Mouse (Mus musculus): Measurements from ENCODE around the gene Treml2. TPM values are rescaled to one million over a fixed set of nuclear protein-coding genes. Genes with fewer than 3 reads are reported as not detected.
"Not testable (repeated sequence)": the region's sequence is repeated elsewhere in the genome, so short reads cannot be mapped to it uniquely, and the experiment has no call there.

Treml2 gene
- polyA plus RNA-seq, 1 experiment from 2014 or later: 0.29 TPM

- ATAC-seq (replicated peaks; ENCODE audit: low FRiP score): no peak
- Histone ChIP-seq H3K4me1 (no peaks in the 10 kb centered on the region), H3K27me3 (no peaks in the 10 kb centered on the region), H3K9me3 (replicated peaks) (no peaks in the 10 kb centered on the region), H3K27ac (no peak overlapping the region), H3K9ac (no peak overlapping the region), H3K4me2 (no peak overlapping the region), H3K36me3 (no peaks in the 10 kb centered on the region), H3K4me3 (replicated peaks) (no peak overlapping the region)
- 83% methylated on average over 2 of the region's 2 CpGs for WGBS
These were observed 33.2 kb downstream of the Treml2 start for GRCm38 (mm10) chr17:48332524-48332923.

GRCm38 (mm10) chr17:48334186-48334585 lies 34.9 kb downstream of the Treml2 start:
- Histone ChIP-seq H3K4me1 (no peaks in the 10 kb centered on the region), H3K36me3 (no peaks in the 10 kb centered on the region), H3K9ac (no peak overlapping the region), H3K27me3 (no peaks in the 10 kb centered on the region), H3K9me3 (replicated peaks) (no peaks in the 10 kb centered on the region), H3K4me3 (replicated peaks) (no peak overlapping the region), H3K4me2 (no peak overlapping the region), H3K27ac (no peak overlapping the region)
- no peak for ATAC-seq (replicated peaks; ENCODE audit: low FRiP score)
- 94% methylated on average over 4 of the region's 4 CpGs for WGBS

- Histone ChIP-seq H3K4me3 (replicated peaks) (no peak overlapping the region), H3K9me3 (replicated peaks) (no peaks in the 10 kb centered on the region), H3K4me1 (no peaks in the 10 kb centered on the region), H3K4me2 (no peak overlapping the region), H3K27ac (no peak overlapping the region), H3K27me3 (no peaks in the 10 kb centered on the region), H3K36me3 (no peaks in the 10 kb centered on the region), H3K9ac (no peak overlapping the region)
- 7% methylated on average over 6 of the region's 6 CpGs for WGBS
- no peak for ATAC-seq (replicated peaks; ENCODE audit: low FRiP score)
These were observed 37.6 kb downstream of the Treml2 start for GRCm38 (mm10) chr17:48336857-48337256.

GRCm38 (mm10) chr17:48340267-48340666 lies 41.0 kb downstream of the Treml2 start:
- Histone ChIP-seq H3K9ac (no peak overlapping the region), H3K4me2 (no peak overlapping the region), H3K4me1 (no peaks in the 10 kb centered on the region), H3K9me3 (replicated peaks) (no peaks in the 10 kb centered on the region), H3K36me3 (no peaks in the 10 kb centered on the region), H3K4me3 (replicated peaks) (no peak overlapping the region), H3K27ac (no peak overlapping the region), H3K27me3 (no peaks in the 10 kb centered on the region)
- WGBS: 84% methylated on average over 1 of the region's 1 CpGs
- ATAC-seq (replicated peaks; ENCODE audit: low FRiP score): no peak

GRCm38 (mm10) chr17:48341947-48342346 lies 42.6 kb downstream of the Treml2 start:
- Histone ChIP-seq H3K4me1 (no peaks in the 10 kb centered on the region), H3K4me3 (replicated peaks) (no peak overlapping the region), H3K4me2 (no peak overlapping the region), H3K27ac (no peak overlapping the region), H3K36me3 (no peaks in the 10 kb centered on the region), H3K27me3 (no peaks in the 10 kb centered on the region), H3K9me3 (replicated peaks) (no peaks in the 10 kb centered on the region), H3K9ac (no peak overlapping the region)
- WGBS: 67% methylated on average over 3 of the region's 3 CpGs
- ATAC-seq (replicated peaks; ENCODE audit: low FRiP score): no peak

GRCm38 (mm10) chr17:48343065-48343464 lies 43.8 kb downstream of the Treml2 start:
- Histone ChIP-seq H3K4me1 (no peaks in the 10 kb centered on the region), H3K9ac (no peak overlapping the region), H3K4me2 (no peak overlapping the region), H3K4me3 (replicated peaks) (no peak overlapping the region), H3K27me3 (no peaks in the 10 kb centered on the region), H3K9me3 (replicated peaks) (no peaks in the 10 kb centered on the region), H3K27ac (no peak overlapping the region), H3K36me3 (no peaks in the 10 kb centered on the region)
- ATAC-seq (replicated peaks; ENCODE audit: low FRiP score): no peak
- WGBS: 81% methylated on average over 2 of the region's 2 CpGs

- no peaks in the 10 kb centered on the region for H3K27me3 ChIP-seq
- H3K4me1 ChIP-seq: no peaks in the 10 kb centered on the region
- no peak for ATAC-seq (replicated peaks; ENCODE audit: low FRiP score)
- no peak overlapping the region for H3K27ac ChIP-seq
- no peaks in the 10 kb centered on the region for H3K9me3 ChIP-seq (replicated peaks)
- no peak overlapping the region for H3K4me3 ChIP-seq (replicated peaks)
- 78% methylated on average over 4 of the region's 4 CpGs for WGBS
- H3K36me3 ChIP-seq: no peaks in the 10 kb centered on the region
- no peak overlapping the region for H3K9ac ChIP-seq
- no peak overlapping the region for H3K4me2 ChIP-seq
These were observed 46.5 kb downstream of the Treml2 start for GRCm38 (mm10) chr17:48345824-48346223.

GRCm38 (mm10) chr17:48346231-48346630 lies 46.9 kb downstream of the Treml2 start, which contains the start of gene Trem2:
Gene Trem2, plus strand, starts transcription at chr17:48346401.
- H3K9ac ChIP-seq: no peak within 1 kb of the TSS
- no peaks in the 10 kb centered on the region for H3K36me3 ChIP-seq
- H3K27ac ChIP-seq: no peak within 1 kb of the TSS
- H3K4me2 ChIP-seq: no peak within 1 kb of the TSS
- no peak within 1 kb of the TSS for H3K4me3 ChIP-seq (replicated peaks)
- ATAC-seq (replicated peaks; ENCODE audit: low FRiP score): no peak
- 77% methylated on average over 5 of the region's 5 CpGs for WGBS
- H3K4me1 ChIP-seq: no peaks in the 10 kb centered on the region
- H3K9me3 ChIP-seq (replicated peaks): no peaks in the 10 kb centered on the region
- H3K27me3 ChIP-seq: no peaks in the 10 kb centered on the region

- no peaks in the 10 kb centered on the region for H3K27me3 ChIP-seq
- H3K4me3 ChIP-seq (replicated peaks): no peak overlapping the region
- H3K36me3 ChIP-seq: no peaks in the 10 kb centered on the region
- 64% methylated on average over 4 of the region's 4 CpGs for WGBS
- H3K27ac ChIP-seq: no peak overlapping the region
- H3K4me1 ChIP-seq: no peaks in the 10 kb centered on the region
- no peak overlapping the region for H3K4me2 ChIP-seq
- H3K9me3 ChIP-seq (replicated peaks): no peaks in the 10 kb centered on the region
- no peak overlapping the region for H3K9ac ChIP-seq
- ATAC-seq (replicated peaks; ENCODE audit: low FRiP score): no peak
These were observed 47.5 kb downstream of the Treml2 start for GRCm38 (mm10) chr17:48346834-48347233.

GRCm38 (mm10) chr17:48347287-48347686 lies 48.0 kb downstream of the Treml2 start:
- WGBS: 74% methylated on average over 2 of the region's 2 CpGs
- Histone ChIP-seq H3K36me3 (no peaks in the 10 kb centered on the region), H3K9ac (no peak overlapping the region), H3K27me3 (no peaks in the 10 kb centered on the region), H3K9me3 (replicated peaks) (no peaks in the 10 kb centered on the region), H3K4me1 (no peaks in the 10 kb centered on the region), H3K27ac (no peak overlapping the region), H3K4me2 (no peak overlapping the region), H3K4me3 (replicated peaks) (no peak overlapping the region)
- no peak for ATAC-seq (replicated peaks; ENCODE audit: low FRiP score)

GRCm38 (mm10) chr17:48350681-48351193 lies 51.4 kb downstream of the Treml2 start:
- H3K36me3 ChIP-seq: no peaks in the 10 kb centered on the region
- no peaks in the 10 kb centered on the region for H3K9me3 ChIP-seq (replicated peaks)
- H3K4me2 ChIP-seq: no peak overlapping the region
- 66% methylated on average over 5 of the region's 5 CpGs for WGBS
- no peaks in the 10 kb centered on the region for H3K4me1 ChIP-seq
- no peak overlapping the region for H3K4me3 ChIP-seq (replicated peaks)
- H3K27me3 ChIP-seq: no peaks in the 10 kb centered on the region
- ATAC-seq (replicated peaks; ENCODE audit: low FRiP score): no peak
- H3K27ac ChIP-seq: no peak overlapping the region
- no peak overlapping the region for H3K9ac ChIP-seq

- not testable (repeated sequence) for H3K4me3 ChIP-seq (replicated peaks); H3K4me2 ChIP-seq; H3K9me3 ChIP-seq (replicated peaks); H3K9ac ChIP-seq; H3K27me3 ChIP-seq; ATAC-seq (replicated peaks; ENCODE audit: low FRiP score); H3K27ac ChIP-seq; H3K4me1 ChIP-seq; H3K36me3 ChIP-seq
- WGBS: 81% methylated on average over 7 of the region's 7 CpGs
These were observed 53.7 kb downstream of the Treml2 start for GRCm38 (mm10) chr17:48352976-48353375.

- H3K36me3 ChIP-seq: no peaks in the 10 kb centered on the region
- H3K4me2 ChIP-seq: no peak overlapping the region
- no peaks in the 10 kb centered on the region for H3K27me3 ChIP-seq
- WGBS: 81% methylated on average over 3 of the region's 3 CpGs
- H3K4me3 ChIP-seq (replicated peaks): no peak overlapping the region
- H3K4me1 ChIP-seq: no peaks in the 10 kb centered on the region
- no peak overlapping the region for H3K9ac ChIP-seq
- no peaks in the 10 kb centered on the region for H3K9me3 ChIP-seq (replicated peaks)
- no peak for ATAC-seq (replicated peaks; ENCODE audit: low FRiP score)
- no peak overlapping the region for H3K27ac ChIP-seq
These were observed 56.5 kb downstream of the Treml2 start for GRCm38 (mm10) chr17:48355822-48356221.
